Mouse (Mus musculus) fat pad, adult 2 months (tissue): ENCODE data around the gene Gm10306.
A peak's percentile ranks its signal among the peaks of the same experiment; 100 is the strongest.

Experiments
- DNase-seq: peaks from one replicate; pipeline ENCODE4 v3.0.0-alpha.2; 2011; ENCODE audit warnings: low read depth, low spot score; ENCODE audit errors: extremely low read depth

The Gm10306 gene

DNA sequence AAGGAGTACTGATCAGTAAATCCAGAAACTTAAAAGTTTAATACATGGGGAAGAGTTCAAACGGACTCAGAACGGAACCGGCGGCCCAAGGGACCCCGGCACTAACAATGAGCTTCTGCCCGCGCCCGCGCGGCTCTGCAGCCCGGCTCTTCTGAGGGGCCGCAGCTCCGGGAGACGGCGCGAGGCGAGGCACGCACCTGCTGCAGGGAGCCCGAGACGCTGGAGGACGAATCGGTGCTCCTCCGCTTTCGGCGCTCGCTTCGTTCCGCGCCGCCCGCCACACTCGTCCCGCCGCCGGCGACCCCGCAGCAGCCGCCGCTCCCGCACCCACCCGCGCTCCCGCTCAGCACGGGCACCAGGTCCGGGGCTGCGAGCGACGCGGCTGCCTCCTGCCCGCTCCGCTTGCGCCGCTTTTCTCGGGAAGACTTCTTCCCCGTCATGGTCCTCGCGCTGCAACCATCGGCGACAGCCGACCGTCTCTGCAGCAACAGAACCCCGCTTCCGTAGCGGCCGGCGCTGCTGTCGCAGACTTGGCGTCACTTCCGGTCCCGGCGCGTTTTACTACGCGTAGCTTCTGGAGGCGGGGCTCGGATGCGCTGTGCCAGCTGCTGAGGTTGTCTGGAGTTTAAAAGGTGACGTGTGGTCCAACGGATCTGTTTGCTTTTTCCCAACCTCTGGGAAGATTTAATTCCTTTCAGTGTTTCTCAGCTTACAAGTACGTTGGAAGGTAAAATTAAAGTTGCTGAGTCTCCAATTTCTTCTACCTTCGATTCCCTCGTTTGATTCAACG, at the start of gene Gm10306, which contains the start of gene Caap1:
Gene Gm10306, plus strand, starts transcription at position 282 of the 790 bp plus-strand sequence.
Gene Caap1, minus strand, starts transcription at position 532 of the 790 bp plus-strand sequence.
- DNase-seq: peak; percentile 21

DNA sequence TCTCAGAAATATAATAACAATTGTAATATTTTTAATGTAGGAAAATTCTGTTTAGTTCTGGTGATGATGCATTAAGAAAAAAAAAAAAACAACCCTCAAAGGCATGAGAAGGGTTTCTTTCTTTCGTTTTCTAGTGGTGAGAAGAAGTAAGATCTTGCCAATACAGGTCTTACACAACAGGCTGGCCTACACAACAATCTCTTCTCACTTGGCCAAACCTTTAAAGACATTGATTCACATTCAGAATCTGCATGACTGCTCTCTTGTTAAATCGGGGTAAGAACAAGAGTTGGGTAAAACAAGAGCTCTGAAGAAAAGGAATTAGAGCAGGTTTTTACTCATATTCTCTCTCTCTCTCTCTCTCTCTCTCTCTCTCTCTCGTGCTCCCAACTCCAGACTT, 41.0 kb upstream of the Gm10306 start:
- no peak for DNase-seq

DNA sequence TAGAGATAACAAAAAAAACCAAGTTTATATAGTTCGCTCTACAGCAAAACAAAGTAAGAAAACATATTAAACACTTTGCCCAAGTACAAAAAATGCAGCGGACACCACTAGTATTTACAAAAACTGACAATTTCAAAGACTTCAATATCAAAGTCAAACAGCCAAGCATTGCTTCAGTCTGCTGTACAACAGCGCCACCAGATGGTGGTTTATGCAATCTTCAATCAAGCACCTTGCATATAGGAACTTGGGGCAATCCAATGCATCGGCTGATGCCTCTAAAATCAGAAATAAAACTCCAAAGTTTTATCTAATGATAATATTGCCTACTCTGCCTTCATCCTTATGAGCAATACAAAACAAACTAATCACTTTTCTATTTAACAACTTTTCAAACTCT, 38.7 kb upstream of the Gm10306 start:
- no peak for DNase-seq

DNA sequence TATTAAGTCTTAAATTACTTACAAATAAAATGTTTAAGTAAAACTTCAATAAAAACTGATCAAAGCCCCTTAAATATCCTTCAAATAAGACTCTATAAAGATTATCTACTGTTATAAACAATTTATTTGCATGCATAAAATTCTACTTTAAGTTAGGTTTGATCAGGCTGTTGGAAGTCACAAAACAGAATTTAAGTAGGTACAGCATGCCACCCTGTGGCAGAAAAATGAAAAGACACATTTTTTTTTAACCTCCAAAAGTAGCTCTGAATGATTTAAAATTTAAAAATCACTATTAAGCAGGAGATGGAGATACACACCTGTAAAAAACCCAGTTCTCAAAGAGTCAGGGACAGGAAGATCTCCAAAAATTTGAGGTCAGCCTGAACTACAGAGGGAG, 33.0 kb upstream of the Gm10306 start:
- DNase-seq: no peak

DNA sequence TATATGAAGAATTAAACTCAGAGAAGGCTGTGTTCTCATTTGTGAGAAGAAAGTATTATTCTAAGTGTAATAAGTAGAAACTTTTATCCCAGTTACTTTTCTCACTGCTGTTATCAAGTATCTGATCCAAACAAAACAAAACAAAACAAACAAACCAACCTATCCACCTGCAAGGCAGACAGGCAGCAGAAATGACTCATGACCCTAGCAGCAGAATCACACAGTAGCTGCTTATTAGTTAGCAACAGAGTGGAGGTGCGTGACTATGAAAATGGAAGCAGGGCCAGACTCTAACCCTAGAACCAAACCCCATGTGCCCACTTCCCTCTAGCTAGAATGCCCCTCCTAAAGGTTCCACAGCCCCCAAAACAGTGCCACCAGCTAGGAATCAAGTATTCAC, 26.9 kb upstream of the Gm10306 start:
- no peak for DNase-seq

DNA sequence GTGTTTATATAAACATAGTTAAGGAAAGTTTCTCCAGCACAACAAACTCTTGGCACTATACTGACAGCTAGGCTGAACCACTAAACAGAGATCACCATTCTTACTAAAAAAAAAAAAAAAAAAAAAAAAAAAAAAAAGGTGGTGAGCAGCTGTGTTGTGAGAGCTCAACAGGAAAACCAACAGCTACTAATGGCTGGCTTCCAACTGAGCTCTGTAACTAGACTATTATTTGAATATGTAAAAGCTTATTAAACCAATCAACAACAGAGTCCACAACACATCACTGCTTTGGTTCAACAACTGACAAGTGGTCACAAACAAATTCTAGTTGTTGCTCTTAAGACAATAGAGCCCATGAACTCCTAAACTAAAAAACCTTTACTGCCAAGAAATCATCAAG, 23.1 kb upstream of the Gm10306 start:
- no peak for DNase-seq

DNA sequence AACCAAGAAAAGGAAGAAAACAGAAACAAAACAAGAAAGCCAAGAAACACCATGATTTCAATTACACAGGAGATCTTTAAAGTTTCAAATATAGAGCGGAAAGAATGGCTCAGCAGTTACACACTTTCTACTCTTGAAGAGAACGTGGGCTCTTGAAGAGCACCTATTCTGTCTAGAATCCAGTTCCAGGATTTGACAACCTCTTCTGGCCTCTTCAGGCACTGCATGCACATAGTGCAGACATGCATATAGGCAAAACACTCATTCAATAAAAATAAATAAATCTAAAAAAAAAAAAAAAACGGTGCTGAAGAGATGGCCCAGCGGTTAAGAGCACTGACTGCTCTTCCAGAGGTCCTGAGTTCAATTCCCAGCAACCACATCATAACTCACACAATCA, 13.3 kb upstream of the Gm10306 start:
- DNase-seq: no peak

DNA sequence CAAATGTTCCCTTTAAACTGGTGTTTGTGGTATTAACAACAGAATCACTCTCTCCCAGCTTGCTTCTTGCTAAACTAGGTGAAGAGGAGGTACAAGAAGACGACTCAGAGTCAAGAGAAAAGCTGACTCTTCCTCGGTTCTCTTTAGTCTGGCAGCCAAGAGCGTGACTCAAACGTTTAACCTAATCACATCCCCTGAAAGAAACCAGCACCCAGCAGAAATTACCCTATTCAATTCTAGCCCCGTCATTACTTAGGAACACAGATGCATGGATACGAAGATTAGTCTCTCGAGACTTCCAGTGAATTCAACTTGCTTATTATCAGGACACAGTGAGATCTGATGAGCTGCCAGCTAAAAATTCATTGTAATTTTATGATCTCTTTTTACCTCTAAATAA, 12.0 kb upstream of the Gm10306 start:
- DNase-seq: no peak

DNA sequence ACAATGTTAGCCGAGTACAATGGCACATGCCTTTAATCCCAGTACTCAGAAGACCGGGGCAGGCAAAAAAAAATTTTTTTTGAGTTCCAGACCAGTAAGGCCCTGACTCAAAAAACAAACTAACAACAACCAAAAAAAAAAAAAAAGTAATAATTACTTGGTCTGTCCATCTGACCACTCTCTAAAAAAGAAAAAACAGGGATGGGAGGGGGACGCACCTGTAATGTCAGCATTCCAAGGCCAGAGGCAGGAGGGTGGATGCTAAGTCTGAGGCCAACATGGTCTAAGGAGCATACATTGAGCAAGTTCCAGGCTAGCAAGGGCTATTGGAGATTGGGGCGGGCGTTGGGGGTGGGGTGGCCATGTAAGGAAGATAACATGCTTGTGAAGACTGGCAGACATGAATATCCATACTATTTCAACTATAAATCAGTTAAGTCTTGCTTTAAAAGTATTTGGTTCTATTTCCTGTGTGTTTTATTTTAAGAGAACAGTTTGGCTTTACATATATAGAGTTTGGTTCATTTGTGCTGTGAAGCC, 1.3 kb upstream of the Gm10306 start:
- DNase-seq: no peak

DNA sequence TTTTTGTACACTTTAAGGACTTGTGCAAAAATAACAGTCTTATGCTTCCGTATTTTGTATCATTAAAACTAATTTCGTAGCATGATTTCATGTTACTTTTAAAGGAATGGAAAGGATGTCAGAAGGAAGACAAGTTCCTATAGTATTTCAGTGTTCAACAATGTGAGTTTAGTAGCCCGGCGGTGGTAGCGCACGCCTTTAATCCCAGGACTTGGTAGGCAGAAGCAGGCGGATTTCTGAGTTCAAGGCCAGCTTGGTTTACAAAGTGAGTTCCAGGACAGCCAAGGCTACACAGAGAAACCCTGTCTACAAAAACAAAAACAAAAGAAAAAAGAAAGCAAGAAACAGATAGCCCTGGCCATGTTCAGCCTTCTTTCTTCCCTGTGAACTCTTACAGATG, 799 bp downstream of the Gm10306 start:
- DNase-seq: no peak

DNA sequence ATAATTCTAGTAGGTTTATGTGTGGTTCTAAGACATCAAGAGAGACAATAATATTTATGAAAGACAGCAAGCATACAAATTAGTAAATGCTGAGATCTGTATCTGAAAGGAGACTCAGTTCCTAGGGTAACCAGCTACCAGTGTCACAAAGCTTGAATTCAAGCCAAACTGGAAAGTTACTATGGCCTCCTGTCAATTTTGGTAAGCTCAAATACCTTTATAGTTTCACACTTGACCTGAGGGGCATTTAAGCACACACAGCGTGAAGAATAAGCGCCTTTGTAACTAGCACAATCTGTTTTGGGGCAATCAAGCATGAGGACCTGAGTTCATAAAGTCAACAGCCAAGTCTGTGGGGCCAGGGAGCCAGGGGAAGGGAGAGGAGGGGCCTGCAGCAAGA, 2.9 kb downstream of the Gm10306 start:
- peak; percentile 54 for DNase-seq

DNA sequence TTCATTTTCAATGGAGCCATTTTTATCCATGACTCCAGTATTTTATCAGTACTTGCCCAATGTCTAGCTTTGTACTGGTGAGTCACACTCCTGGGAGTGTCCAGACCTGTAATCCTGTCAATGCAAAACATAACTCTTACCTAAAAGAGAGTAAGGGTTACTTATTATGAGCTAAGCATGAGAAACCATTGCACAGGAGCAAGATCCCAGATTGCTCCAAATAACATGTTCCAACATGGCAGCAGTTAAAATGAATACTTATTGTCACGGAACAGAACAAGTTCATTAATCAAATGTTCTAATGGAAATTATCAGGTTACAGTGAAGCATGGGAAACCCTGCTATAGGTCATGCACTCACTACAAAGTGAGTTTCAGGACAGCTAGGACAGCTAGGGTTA, 4.0 kb downstream of the Gm10306 start:
- peak; percentile 85 for DNase-seq

DNA sequence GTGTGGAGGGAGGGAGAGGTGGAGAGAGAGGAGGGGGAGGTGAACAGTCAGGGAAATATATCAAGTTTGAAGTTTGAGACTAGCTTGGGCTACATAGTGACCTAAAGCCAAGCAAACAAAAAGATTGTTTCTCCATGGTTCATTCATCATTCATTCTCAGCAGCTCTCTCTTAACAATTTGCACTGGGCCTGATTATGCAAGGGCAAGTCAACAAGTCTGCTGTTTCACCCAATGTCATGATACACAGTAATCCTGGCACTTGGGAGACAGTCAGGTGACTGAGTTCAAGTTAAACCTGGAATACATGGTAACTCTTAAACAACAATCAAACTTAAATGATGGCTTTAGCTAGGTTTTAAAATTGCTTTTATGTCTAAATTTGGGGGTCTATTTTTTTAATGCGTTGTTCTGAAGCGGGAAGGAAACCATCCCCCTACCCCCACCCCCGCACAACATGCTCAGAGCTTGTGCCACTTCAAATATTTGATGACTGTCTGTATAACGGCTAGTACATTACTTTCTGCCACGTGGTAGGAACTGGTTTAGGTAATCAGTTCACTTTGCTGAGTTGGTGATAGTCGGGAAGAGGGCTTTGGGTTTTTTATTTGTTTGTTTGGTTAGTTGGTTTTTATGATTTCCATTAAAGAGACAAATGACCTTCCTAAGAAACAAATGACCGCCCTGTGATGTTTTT, 5.8 kb downstream of the Gm10306 start:
- no peak for DNase-seq

DNA sequence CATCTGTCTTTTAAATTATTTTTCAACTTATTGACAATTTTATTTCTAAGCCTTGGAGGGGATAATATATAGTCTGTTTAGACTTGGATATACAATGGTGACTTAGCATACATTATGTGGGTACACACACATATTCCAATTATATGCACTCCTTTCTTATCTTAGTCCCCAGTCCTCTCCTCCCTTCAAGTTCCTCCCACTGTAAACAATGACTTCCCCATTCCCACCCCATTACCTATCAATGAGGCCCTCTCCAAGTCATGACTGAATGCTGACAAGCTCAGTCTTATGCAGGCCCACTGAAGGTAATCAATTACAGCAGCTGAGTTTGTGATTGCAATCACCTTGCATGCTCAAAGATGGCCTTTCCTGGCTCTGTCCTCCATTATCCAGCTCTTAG, 8.0 kb downstream of the Gm10306 start:
- no peak for DNase-seq

DNA sequence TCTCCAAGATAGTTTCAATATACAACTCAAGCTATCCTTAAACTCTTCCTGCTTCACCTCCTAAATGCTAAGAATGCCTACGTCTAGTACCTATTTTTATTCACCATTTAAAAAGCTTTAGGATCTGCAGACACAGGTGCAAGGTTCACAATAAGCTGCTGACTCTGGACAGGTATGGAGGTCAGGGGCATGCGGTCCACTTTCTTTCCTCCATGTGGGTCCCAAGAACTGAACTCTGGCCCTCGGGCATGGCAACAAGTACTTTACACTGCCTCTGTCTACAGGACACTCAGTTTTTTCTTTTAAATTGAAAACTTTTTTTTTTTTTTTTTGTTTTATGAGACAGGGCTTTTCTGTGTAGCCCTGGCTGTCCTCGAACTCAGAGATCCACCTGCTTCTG, 16.3 kb downstream of the Gm10306 start:
- DNase-seq: no peak

DNA sequence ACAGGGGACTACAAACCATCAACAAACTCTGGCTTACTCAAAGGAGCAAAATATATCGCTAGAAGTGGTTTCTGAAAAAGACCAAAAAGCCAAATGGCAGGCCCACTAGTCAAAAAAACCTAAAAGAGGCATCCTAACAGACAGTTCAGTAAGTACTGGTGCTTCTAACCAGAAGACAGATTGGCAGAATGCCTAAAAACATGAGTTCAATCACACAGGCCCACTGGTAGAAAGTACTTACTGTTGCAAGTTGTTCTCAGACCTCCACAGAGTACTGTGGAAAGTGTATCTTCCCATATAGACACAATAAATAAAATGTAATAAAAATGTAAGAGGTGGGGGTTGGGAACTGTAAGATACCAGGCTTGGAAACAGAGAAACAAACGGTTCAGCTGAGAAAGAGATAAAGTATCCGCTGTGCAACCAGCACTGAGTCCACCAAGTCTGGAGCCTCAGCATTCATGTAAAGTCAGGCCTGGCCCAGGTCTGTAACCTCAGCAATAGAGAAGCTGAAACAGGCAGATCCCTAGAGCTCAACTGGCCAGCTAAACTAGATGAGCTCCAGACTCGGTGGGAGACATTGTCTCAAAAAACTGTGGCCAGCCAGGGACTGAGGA, 35.5 kb downstream of the Gm10306 start:
- DNase-seq: no peak

DNA sequence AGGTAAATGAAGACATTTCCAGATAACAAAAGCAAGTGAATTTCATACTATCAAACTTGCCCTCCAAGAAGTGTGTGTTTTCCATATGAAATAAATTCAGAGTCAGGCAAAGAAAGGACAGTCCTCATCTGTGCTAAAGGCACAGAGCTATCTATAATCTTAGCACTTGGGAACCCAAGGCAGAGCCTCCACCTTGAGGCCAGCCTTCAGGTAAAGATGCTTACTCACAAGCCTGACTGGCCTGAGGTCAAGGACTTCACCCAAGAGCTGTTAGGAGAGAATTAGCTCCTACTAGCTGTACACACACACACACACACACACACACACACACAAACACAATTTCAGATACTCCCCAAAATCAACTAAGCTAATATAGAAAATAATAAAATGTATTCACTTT, 36.4 kb downstream of the Gm10306 start:
- DNase-seq: no peak

DNA sequence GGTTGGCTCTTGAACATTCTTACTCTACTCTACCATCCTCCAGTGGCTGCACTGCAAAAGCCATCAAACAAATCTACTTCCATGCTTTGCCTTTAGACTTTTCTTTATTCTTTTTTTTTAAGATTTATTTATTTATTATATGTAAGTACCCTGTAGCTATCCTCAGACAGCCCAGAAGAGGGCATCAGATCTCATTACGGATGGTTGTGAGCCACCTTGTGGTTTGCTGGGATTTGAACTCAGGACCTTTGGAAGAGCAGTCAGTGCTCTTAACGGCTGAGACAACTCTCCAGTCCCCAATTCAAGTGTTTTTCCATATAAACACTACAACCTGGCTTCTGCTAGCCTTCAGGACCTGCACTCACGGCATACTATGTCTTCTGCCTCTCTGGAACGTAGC, 45.0 kb downstream of the Gm10306 start:
- DNase-seq: no peak

DNA sequence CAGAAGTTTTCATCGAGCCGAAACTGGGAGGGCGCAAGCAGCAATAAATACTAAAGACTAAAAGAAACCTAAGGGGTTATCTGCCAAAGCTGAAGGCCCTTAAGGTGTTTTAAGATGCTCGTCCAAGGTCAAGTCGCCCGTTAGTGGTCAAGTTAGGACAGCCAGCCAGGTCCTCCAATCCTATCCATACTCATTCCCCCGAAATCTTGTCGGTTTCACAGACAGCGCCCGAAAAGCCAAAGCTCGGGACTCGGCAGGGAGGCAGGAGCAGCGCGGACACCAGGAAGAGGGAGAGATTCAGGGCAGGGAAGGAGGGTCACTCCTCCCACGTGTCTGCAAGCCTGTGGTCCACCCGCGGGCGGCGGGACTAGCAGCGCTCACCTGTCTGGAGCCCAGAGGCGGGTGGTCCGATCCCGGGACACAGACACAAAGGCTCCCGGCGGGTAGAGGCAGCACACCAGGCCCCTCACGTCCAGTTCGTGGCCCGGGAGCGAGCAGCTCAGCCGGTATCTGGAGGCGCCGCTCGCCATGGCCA, 46.2 kb downstream of the Gm10306 start:
- DNase-seq: no peak

DNA sequence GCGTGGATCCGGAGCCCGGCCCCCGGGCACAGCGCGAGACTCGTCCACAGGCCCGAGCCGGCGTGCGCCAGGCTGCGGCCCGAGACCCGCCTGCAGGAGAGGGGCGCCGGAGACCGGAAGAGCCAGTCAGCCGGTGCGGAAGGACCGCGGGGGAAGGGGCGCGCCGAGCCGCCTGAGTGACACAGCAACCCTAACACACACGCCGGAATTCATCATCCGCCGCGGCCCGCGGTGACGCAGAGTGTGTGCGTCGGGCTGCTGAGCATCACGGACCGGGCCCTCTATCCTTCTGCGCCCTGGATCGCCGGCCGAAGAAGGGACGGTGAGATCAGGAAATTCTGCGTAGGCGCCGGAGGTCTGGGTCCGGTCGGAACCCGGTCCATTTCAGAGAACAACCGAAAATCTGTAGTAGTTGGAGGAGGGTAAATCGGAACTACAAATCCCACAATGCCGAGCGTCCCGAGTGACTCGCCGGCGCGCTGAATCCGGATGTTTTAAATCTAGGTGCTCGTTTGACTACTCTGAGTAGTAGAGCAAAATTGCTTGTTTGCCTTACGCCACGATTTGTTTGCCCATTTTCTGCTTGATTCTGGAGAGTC, 46.8 kb downstream of the Gm10306 start, which contains the start of gene Plaa:
Gene Plaa, minus strand, starts transcription at position 214 of the 599 bp plus-strand sequence.
- no peak for DNase-seq

DNA sequence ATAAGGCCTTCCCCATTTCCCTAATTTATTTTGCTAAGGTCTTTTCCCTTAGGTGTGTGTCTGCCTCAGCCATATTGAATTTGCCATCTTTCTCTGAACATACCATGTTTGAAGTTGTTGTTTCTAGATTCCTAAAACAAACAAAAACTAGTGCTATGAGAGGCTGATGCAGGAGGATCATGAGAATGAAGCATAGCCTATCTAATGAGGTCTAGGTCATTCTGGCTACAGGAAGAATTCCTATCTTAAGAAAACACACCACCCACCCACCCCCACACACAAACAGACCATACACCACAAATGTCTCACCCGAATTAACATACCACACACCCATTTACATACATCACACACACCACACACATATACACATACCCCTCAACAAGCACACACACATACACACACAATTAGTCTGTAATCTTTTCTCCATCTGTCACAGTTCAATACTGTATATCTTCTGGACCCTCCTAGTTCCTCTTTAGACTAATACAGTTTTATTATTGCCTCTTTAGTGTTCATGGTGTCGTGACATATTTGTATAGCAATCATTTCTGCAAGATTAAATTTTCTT, 48.2 kb downstream of the Gm10306 start:
- DNase-seq: no peak
